Mouse (Mus musculus) adipocyte (in vitro differentiated cells): ENCODE measurements around the gene Trim41.
"Not testable (repeated sequence)": the region's sequence is repeated elsewhere in the genome, so short reads cannot be mapped to it uniquely, and the experiment has no call there.

ENCODE experiments used
- DNase-seq: peaks from one replicate; pipeline ENCODE4 v3.0.0-alpha.2; 2016; ENCODE audit warnings: low spot score

Trim41 gene

GRCm38 (mm10) chr11:48837310-48838180 is 20.4 kb upstream of the Trim41 start:
- DNase-seq, result no peak

- no peak for DNase-seq
Measured at GRCm38 (mm10) chr11:48836990-48837309, 19.8 kb upstream of the Trim41 start.

- no peak for DNase-seq
Measured at GRCm38 (mm10) chr11:48835923-48836322, 18.8 kb upstream of the Trim41 start.

GRCm38 (mm10) chr11:48833731-48834639 is 16.8 kb upstream of the Trim41 start:
- peak; percentile 92 for DNase-seq

GRCm38 (mm10) chr11:48833078-48833730 is 16.1 kb upstream of the Trim41 start:
- DNase-seq, result no peak

GRCm38 (mm10) chr11:48831273-48831672 is 14.1 kb upstream of the Trim41 start:
- DNase-seq, result no peak

GRCm38 (mm10) chr11:48830279-48830678 is 13.1 kb upstream of the Trim41 start:
- DNase-seq, result no peak

GRCm38 (mm10) chr11:48827926-48828325 is 10.8 kb upstream of the Trim41 start:
- no peak for DNase-seq

GRCm38 (mm10) chr11:48826752-48827096 is 9.6 kb upstream of the Trim41 start:
- no peak for DNase-seq

GRCm38 (mm10) chr11:48825979-48826751 is 9.0 kb upstream of the Trim41 start, which contains the start of the genes Trim7 and Gm12184:
Gene Trim7, plus strand, starts transcription at chr11:48826140.
Gene Gm12184, minus strand, starts transcription at chr11:48826655.
- DNase-seq, result not testable (repeated sequence)

- DNase-seq, result no peak
Measured at GRCm38 (mm10) chr11:48824311-48824830, 7.2 kb upstream of the Trim41 start.

- peak; percentile 84 for DNase-seq
Measured at GRCm38 (mm10) chr11:48823536-48823972, 6.4 kb upstream of the Trim41 start.

GRCm38 (mm10) chr11:48822768-48823512 is 5.8 kb upstream of the Trim41 start:
- no peak for DNase-seq

- DNase-seq, result not testable (repeated sequence)
Measured at GRCm38 (mm10) chr11:48821299-48821698, 4.1 kb upstream of the Trim41 start.

- DNase-seq, result peak; percentile 82
Measured at GRCm38 (mm10) chr11:48820308-48820674, 3.1 kb upstream of the Trim41 start.

GRCm38 (mm10) chr11:48819614-48820307 is 2.6 kb upstream of the Trim41 start:
- DNase-seq, result peak; percentile 51

GRCm38 (mm10) chr11:48818346-48818745 is 1.2 kb upstream of the Trim41 start:
- peak; percentile 98 for DNase-seq

- DNase-seq, result peak; percentile 66
Measured at GRCm38 (mm10) chr11:48817794-48818193, 641 bp upstream of the Trim41 start.

GRCm38 (mm10) chr11:48816281-48816781 is 822 bp downstream of the Trim41 start:
- no peak for DNase-seq

- no peak for DNase-seq
Measured at GRCm38 (mm10) chr11:48815851-48816250, 1.3 kb downstream of the Trim41 start.
